Mouse (Mus musculus) liver, adult 2 months (tissue): ENCODE data around the gene Neurl1b.

ENCODE experiments used
- CTCF ChIP-seq: fragments of 200-500 bp; IDR thresholded peaks from 2 replicates; pipeline ENCODE4 v1.5.1; 2011; ENCODE audit warnings: low read depth, low read length, control low read depth
- POLR2A ChIP-seq: fragments of 200-500 bp; IDR thresholded peaks from 2 replicates; pipeline ENCODE4 v1.6.1; 2011; ENCODE audit warnings: low read length, control low read depth; ENCODE audit not compliant: insufficient read depth; ENCODE audit errors: extremely low read depth

GRCm38 (mm10) chr17:26492246-26492645, 77.6 kb downstream of the Neurl1b start:
- TF ChIP-seq CTCF = no peak
- TF ChIP-seq POLR2A = no peak
